Mouse (Mus musculus) E14TG2a.4 (cell line): Measurements from ENCODE around the gene Rab19.

Source experiments
- CTCF ChIP-seq: conservative IDR thresholded peaks from 2 replicates; pipeline ENCODE4 v1.5.1; 2014; ENCODE audit warnings: low read length
- NANOG ChIP-seq: IDR thresholded peaks from 2 replicates; pipeline ENCODE4 v1.6.1; 2014; ENCODE audit warnings: borderline replicate concordance, low read length, mixed read lengths

- TF ChIP-seq CTCF = no peak
- TF ChIP-seq NANOG = no peak
These were observed 7.5 kb upstream of the Rab19 start for GRCm38 (mm10) chr6:39373301-39373955.
